Mouse (Mus musculus) embryonic facial prominence, embryonic 12.5 days (tissue): Measurements from ENCODE around the gene Ndufs8. TPM values are rescaled to one million over a fixed set of nuclear protein-coding genes. Genes with fewer than 3 reads are reported as not detected.

Experiments
- ATAC-seq: fragments of 200-750 bp; cut with Nextera tagmentation; 2 replicates; pipeline ENCODE4 v1.8.0; 2017; ENCODE audit not compliant: insufficient number of reproducible peaks, insufficient read depth, low FRiP score, low TSS enrichment
- H3K27ac ChIP-seq: fragments of 300-500 bp; sonication (generic); 2 replicates; pipeline ENCODE4 v1.5.1; 2016; ENCODE audit warnings: mild to moderate bottlenecking
- H3K27me3 ChIP-seq: fragments of 300-500 bp; sonication (generic); 2 replicates; pipeline ENCODE4 v1.6.1; 2016; ENCODE audit warnings: mild to moderate bottlenecking, moderate library complexity
- H3K36me3 ChIP-seq: fragments of 300-500 bp; sonication (generic); 2 replicates; pipeline ENCODE4 v1.6.1; 2016; ENCODE audit warnings: mild to moderate bottlenecking
- H3K4me1 ChIP-seq: fragments of 300-500 bp; sonication (generic); 2 replicates; pipeline ENCODE4 v1.6.1; 2016
- H3K4me2 ChIP-seq: fragments of 300-500 bp; sonication (generic); replicated peaks from 2 replicates; pipeline ENCODE4 v1.6.1; 2016; ENCODE audit warnings: mild to moderate bottlenecking, moderate library complexity
- H3K4me3 ChIP-seq: fragments of 300-500 bp; sonication (generic); 2 replicates; pipeline ENCODE4 v1.5.1; 2016; ENCODE audit warnings: mild to moderate bottlenecking
- H3K9ac ChIP-seq: fragments of 300-500 bp; sonication (generic); 2 replicates; pipeline ENCODE4 v1.6.1; 2016; ENCODE audit warnings: mild to moderate bottlenecking, moderate library complexity
- H3K9me3 ChIP-seq: fragments of 300-500 bp; sonication (generic); 2 replicates; pipeline ENCODE4 v1.6.1; 2016; ENCODE audit warnings: mild to moderate bottlenecking, moderate library complexity
- WGBS: fragments of 180-500 bp; shearing (Covaris S2); methylation state at CpG from one replicate; pipeline ENCODE4 v1.1.7; 2016; 5-methylcytosine and 5-hydroxymethylcytosine counted together
- polyA plus RNA-seq: library from polyadenylated mRNA; unstranded; fragments of >200 nt; fragmentation: Nextera tagmentation; extraction: Ambion mirVana; gene quantifications from 2 replicates; pipeline ENCODE4 v1.2.1, GENCODE M21; 2016

The Ndufs8 gene
- polyA plus RNA-seq, 1 experiment from 2014 or later = 245 TPM

DNA sequence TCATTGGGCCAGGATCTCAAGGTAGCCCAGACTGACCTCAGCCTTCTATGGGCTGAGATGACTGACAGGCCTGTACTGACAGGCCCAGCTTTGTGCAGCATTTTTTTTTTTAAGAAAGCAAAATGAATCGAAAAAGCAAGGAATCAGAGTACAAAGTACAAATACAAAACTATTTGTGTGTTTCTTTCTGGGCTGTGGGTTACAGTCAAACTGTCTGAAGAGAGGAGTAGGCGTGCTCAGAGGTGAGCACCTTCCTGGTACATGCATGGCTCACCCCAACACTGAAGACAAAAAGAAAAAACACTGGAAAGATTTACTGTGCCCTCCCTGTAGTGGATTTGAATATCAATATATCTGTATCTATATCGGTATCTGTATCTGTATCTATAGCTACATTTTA, 35.2 kb upstream of the Ndufs8 start:
- Histone ChIP-seq H3K4me1 (no peaks in the 10 kb centered on the region), H3K9ac (no peak overlapping the region), H3K27ac (no peak overlapping the region), H3K36me3 (no peaks in the 10 kb centered on the region), H3K4me2 (no peak overlapping the region), H3K27me3 (no peaks in the 10 kb centered on the region), H3K9me3 (no peaks in the 10 kb centered on the region), H3K4me3 (no peak overlapping the region)
- ATAC-seq = no peak
- WGBS = 72% methylated on average over 3 of the region's 3 CpGs

DNA sequence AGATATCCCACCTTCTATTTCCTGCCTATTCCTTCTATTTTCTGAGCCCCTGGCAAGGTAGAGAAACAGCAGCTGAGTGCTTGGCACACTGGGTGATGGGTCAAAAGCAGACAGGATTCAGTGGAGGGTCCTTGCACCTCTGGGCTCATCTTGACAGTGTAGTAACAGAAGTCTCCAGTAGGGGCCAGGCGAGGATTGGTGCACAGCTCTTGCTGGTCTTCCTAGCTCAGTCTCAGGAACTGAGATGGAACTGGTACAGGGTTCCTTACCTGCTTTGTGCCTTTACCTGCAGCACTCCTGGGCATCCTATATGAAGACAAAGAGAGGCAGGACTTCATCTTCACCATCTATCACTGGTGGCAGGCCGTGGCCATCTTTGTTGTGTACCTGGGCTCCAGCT, 34.1 kb upstream of the Ndufs8 start:
- H3K4me3 ChIP-seq = no peak overlapping the region
- no peak for ATAC-seq

DNA sequence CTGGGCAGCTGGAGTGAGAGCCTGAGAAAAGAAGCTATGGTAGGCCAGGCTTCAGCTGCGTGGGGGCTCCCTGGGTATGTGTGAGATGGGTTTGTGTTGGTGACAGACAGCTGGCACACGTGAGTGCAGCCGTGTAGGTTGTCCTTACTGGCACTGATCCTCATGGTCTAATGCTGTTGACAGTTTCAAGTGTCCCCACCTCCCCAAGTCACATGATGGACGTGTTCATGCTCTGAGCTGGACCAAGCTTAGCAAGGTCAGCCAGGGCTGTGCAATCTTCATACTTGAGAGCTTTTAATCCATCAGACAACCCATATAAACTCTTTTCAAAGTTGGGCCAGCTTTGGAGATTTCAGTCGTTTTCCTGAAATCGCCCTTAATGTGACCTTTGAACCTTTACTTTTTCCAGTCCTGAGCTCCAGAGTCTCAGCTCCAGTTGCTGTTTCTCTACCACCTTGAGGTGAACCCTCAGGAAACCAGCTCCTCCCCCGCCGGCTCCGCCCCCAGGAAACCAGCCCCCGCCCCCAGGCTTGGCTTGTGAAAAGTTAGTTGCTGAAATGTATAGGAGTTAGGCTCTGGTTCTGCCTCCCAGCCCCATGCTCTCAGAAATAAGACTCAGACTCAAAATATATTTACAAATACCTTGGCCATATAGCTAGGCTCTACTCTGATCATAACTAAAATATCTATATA, 33.4 kb upstream of the Ndufs8 start:
- ATAC-seq = no peak
- H3K4me1 ChIP-seq = no peaks in the 10 kb centered on the region
- H3K27me3 ChIP-seq = no peaks in the 10 kb centered on the region
- no peak overlapping the region for H3K4me2 ChIP-seq
- H3K9ac ChIP-seq = no peak overlapping the region
- no peaks in the 10 kb centered on the region for H3K36me3 ChIP-seq
- H3K4me3 ChIP-seq = no peak overlapping the region
- no peaks in the 10 kb centered on the region for H3K9me3 ChIP-seq
- WGBS = 32% methylated on average over 10 of the region's 10 CpGs
- H3K27ac ChIP-seq = no peak overlapping the region

More for the DNA sequence above, 34.1 kb upstream of the Ndufs8 start:
- Histone ChIP-seq H3K4me2 (no peak overlapping the region), H3K27me3 (no peaks in the 10 kb centered on the region), H3K36me3 (no peaks in the 10 kb centered on the region), H3K4me1 (no peaks in the 10 kb centered on the region), H3K9me3 (no peaks in the 10 kb centered on the region), H3K9ac (no peak overlapping the region), H3K27ac (no peak overlapping the region)
- WGBS = 18% methylated on average over 2 of the region's 2 CpGs

DNA sequence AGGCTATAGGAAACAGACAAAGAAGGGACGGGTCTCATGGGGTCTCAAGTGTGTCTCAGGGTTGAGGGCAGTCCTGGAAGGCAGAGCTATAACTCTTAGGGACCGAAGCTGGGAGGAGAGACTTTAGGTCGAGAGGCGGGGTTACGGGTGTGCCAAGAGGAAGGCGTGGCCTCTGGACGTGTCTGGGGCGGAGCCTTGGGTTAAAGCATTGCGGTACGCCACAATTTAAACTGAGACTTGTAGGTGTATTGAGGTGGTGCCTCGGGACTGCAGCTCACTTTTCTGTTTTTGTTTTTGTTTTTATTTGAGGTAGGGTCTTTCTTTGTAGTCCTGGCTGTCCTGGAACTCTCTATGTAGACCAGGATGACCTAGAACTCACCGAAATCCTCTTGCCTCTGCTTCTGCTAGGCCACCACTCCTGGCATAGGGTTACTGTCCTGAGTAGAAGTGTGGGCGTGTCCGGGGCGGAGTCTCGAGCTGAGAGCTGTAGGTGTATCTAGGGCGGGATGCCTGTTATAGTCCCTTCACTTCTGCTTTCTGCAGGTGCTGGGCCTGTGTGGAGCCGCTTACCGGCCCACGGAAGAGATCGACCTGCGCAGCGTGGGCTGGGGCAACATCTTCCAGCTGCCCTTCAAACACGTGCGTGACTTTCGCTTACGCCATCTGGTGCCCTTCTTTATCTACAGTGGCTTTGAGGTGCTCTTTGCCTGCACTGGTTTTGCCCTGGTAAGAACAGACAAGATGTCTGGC, 30.6 kb upstream of the Ndufs8 start:
- Histone ChIP-seq H3K4me1 (no peaks in the 10 kb centered on the region), H3K4me2 (0 out of 2 replicates have a peak overlapping the region, but pooled peaks have one; percentile 20), H3K36me3 (no peaks in the 10 kb centered on the region), H3K27ac (no peak overlapping the region), H3K27me3 (no peaks in the 10 kb centered on the region), H3K9ac (no peak overlapping the region), H3K4me3 (no peak overlapping the region), H3K9me3 (no peaks in the 10 kb centered on the region)
- ATAC-seq = no peak
- WGBS = 17% methylated on average over 27 of the region's 27 CpGs

DNA sequence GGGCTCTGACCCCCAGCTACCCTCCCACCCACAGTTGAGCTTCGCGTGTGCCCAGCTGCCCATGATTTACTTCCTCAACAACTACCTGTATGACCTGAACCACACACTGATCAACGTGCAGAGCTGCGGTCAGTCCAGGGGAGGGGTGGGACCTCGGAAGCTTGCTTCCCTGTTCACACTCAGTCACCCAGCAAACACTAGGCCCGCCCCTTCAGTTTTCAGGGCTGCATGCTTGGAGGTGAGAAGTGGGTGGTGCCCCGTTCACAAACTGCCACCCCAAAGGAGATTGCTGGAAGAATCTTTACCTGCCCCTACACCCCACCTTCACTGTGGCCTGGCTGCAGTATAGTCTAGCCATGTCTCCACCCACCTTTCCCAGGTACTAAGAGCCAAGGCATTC, 29.7 kb upstream of the Ndufs8 start:
- Histone ChIP-seq H3K9me3 (no peaks in the 10 kb centered on the region), H3K4me1 (no peaks in the 10 kb centered on the region), H3K27me3 (no peaks in the 10 kb centered on the region), H3K36me3 (no peaks in the 10 kb centered on the region), H3K4me2 (no peak overlapping the region), H3K9ac (no peak overlapping the region), H3K4me3 (no peak overlapping the region), H3K27ac (no peak overlapping the region)
- 85% methylated on average over 7 of the region's 7 CpGs for WGBS
- no peak for ATAC-seq

DNA sequence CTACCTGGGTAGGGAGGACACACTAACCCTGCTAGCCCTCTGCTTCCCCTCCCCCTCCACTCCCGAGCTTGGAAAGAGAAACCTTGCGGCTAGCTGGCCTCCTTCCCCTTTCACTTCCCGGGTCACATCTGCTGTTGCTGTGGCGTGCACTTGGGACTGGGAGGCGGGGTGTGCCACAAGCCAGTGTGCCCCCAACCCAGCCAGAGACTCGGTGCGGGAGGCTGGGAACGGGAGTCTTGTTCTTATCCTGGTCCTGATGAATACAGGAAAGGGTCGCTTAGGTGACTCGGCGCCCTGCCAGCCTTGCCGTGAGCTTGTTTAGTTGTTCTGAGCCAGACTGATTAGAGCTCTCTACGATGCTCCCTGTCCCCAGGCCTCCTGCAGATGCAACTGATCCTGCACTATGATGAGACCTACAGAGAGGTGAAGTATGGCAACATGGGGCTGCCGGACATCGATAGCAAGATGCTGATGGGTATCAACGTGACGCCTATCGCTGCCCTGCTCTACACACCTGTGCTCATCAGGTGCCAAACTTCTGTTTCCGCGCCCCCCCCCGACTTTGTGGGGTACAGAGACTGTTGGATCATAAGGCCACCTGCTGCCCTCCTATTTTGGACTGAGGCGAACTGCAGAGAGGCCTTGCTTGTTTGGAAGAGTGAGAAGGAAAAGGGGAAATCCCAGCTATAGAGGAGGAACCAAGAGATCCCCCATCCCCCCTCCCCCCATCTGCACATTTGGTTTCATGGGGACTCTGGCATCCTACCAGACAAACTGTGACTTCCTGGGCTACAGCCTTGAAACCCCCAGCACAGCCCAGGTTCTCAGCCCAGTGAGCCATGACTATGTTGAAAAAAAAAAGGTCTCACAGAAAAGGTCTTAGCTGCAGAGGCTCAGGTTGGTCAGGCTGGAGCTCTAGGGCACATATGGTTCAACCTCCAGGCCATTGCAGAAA, 23.6 kb upstream of the Ndufs8 start:
- Histone ChIP-seq H3K4me1 (peaks cover 10% of the 10 kb centered on the region), H3K9me3 (no peaks in the 10 kb centered on the region), H3K36me3 (no peaks in the 10 kb centered on the region), H3K9ac (peak overlapping the region; percentile 50), H3K27ac (no peak overlapping the region), H3K27me3 (no peaks in the 10 kb centered on the region), H3K4me3 (peak overlapping the region; percentile 46), H3K4me2 (peak overlapping the region; percentile 88)
- WGBS = 7% methylated on average over 22 of the region's 22 CpGs
- peak; percentile 41 for ATAC-seq

DNA sequence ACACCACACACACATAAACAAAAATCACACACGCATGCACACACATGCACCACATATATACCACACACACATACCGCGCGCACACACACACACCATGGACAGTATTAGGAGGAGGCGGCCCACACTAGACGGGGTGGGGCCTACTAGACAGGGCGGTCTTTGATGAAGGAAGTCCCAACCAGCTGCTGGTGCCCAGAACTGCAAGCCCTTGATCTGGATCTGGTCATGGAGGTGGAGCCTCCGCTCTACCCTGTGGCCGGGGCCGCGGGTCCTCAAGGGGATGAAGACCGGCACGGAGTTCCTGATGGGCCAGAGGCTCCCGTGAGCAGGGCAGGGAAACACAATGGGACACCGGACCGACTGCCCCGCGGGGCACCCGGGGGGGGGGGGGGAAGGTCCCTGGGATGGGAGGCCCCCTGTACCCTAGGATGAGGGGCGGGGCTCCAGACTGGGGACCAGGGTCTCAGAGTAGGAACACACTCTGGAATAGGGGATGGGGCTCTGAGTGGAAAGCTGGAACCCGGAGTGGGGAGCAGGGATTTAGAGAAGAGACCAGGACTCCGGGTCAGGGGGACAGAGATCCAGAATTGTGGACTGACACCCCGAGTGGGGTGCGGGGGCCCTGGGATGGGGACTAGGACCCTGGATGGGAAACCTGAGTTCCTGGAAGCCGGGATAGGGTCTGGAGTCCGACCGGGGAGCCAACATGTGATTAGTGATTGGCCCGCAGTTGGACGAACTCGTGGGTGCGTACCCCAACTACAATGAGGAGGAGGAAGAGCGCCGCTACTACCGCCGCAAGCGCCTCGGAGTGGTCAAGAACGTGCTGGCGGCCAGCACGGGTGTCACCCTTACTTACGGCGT, 22.7 kb upstream of the Ndufs8 start, which contains the start of gene Unc93b1:
Gene Unc93b1 (plus strand): TSS at position 155 of the 864 bp plus-strand sequence.
- H3K27ac ChIP-seq = no peak within 1 kb of the TSS

DNA sequence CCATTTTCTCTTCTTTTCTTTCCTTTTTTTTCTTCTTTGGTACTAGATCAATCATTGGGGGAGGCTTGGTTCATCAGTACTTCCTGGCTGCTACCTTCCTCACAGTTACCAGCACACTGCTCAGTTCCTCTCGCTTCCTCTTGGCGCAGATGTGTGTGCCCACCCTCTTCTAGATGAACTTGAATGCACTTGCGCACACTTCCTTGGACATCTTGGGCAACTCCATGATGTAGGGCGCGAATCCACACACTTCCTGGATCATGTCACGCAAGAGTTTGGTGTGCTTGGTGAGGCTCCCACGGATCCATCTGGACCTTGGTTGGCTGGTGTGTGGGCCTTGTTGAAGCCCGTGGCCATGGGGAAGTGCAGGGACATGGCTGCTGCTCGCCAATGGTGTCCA, 19.1 kb upstream of the Ndufs8 start:
- WGBS = 84% methylated on average over 9 of the region's 9 CpGs
- H3K27ac ChIP-seq = no peak overlapping the region
- no peak for ATAC-seq

More for the DNA sequence above, 22.7 kb upstream of the Ndufs8 start, which contains the start of gene Unc93b1:
- 6% methylated on average over 42 of the region's 42 CpGs for WGBS
- H3K4me1 ChIP-seq = peaks cover 17% of the 10 kb centered on the region
- H3K9me3 ChIP-seq = no peaks in the 10 kb centered on the region
- peak; percentile 85 for ATAC-seq
- peak within 1 kb of the TSS; percentile 50 for H3K9ac ChIP-seq
- H3K4me2 ChIP-seq = peak within 1 kb of the TSS; percentile 88
- no peaks in the 10 kb centered on the region for H3K36me3 ChIP-seq
- no peaks in the 10 kb centered on the region for H3K27me3 ChIP-seq
- peak within 1 kb of the TSS; percentile 46 for H3K4me3 ChIP-seq

DNA sequence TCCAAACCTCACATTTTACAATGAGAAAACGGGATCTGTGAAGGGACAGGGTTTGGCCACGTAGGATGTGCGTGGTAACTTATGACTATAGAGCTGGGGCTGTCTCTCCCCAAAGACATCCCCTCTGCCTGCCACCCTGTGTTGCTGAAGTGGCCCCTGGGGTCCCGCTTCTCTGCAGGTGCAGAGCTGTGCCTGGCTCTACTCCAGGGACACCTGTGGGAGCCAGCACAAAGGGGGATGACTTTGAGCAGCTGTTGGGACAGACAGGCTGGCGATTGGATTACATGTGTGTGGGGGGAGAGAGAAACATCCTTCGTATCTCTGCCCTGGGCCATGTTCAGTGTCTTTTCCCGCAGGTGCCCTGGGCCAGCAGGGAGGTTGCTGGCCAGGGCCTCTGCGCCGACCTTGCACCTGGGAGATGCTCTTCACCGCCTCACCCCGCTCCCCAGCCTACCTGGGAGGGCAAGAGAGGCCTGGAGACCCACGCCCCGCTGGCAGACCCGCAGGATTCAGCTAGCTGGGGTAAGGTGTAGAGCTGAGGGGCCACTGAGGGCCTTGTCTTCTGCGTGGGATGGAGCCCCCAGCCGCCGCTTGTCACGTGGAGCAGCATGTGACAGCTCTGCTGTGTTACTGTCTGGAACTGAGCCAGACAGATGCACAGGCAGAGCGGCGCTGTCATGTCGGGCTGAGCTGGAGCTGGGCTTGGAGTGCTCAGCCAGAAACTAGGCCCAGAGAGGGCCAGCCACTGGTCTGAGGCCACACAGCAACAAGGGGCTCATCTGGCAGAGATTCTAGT, 17.9 kb upstream of the Ndufs8 start:
- Histone ChIP-seq H3K4me3 (no peak overlapping the region), H3K9me3 (no peaks in the 10 kb centered on the region), H3K4me2 (no peak overlapping the region), H3K27me3 (no peaks in the 10 kb centered on the region), H3K9ac (0 out of 2 replicates have a peak overlapping the region, but pooled peaks have one; percentile 12), H3K4me1 (peaks cover 23% of the 10 kb centered on the region; the same call in 1 of the 2 replicates), H3K36me3 (no peaks in the 10 kb centered on the region), H3K27ac (peak overlapping the region; percentile 69)
- WGBS = 71% methylated on average over 21 of the region's 21 CpGs
- no peak for ATAC-seq

More for the DNA sequence above, 19.1 kb upstream of the Ndufs8 start:
- H3K4me1 ChIP-seq = peaks cover 29% of the 10 kb centered on the region
- H3K4me3 ChIP-seq = no peak overlapping the region
- no peak overlapping the region for H3K4me2 ChIP-seq
- no peaks in the 10 kb centered on the region for H3K9me3 ChIP-seq
- no peaks in the 10 kb centered on the region for H3K36me3 ChIP-seq
- no peaks in the 10 kb centered on the region for H3K27me3 ChIP-seq
- H3K9ac ChIP-seq = no peak overlapping the region
